Mouse (Mus musculus) embryonic facial prominence, embryonic 10.5 days (tissue): Measurements from ENCODE around the gene Fam207a. TPM values are rescaled to one million over a fixed set of nuclear protein-coding genes. Genes with fewer than 3 reads are reported as not detected.
A peak's percentile ranks its signal among the peaks of the same experiment; 100 is the strongest.

Source experiments
- DNase-seq: peaks from one replicate; pipeline ENCODE4 v3.0.0-alpha.2; 2017; ENCODE audit warnings: low spot score
- H3K27ac ChIP-seq: fragments of 300-500 bp; sonication (generic); replicated peaks from 2 replicates; pipeline ENCODE4 v1.5.1; 2016; ENCODE audit warnings: mild to moderate bottlenecking
- H3K27me3 ChIP-seq: fragments of 300-500 bp; sonication (generic); replicated peaks from 2 replicates; pipeline ENCODE4 v1.6.1; 2016; ENCODE audit warnings: low read depth, mild to moderate bottlenecking; ENCODE audit not compliant: poor library complexity, severe bottlenecking
- H3K36me3 ChIP-seq: fragments of 300-500 bp; sonication (generic); replicated peaks from 2 replicates; pipeline ENCODE4 v1.6.1; 2016; ENCODE audit warnings: mild to moderate bottlenecking, moderate library complexity
- H3K4me1 ChIP-seq: fragments of 300-500 bp; sonication (generic); 2 replicates; pipeline ENCODE4 v1.6.1; 2016
- H3K4me3 ChIP-seq: fragments of 300-500 bp; sonication (generic); 2 replicates; pipeline ENCODE4 v1.5.1; 2016; ENCODE audit warnings: mild to moderate bottlenecking, moderate library complexity
- H3K9me3 ChIP-seq: fragments of 300-500 bp; sonication (generic); 2 replicates; pipeline ENCODE4 v1.6.1; 2016; ENCODE audit warnings: mild to moderate bottlenecking
- WGBS: fragments of 180-500 bp; shearing (Covaris S2); methylation state at CpG from one replicate; pipeline ENCODE4 v1.1.7; 2016; 5-methylcytosine and 5-hydroxymethylcytosine counted together
- polyA plus RNA-seq: library from polyadenylated mRNA; unstranded; fragments of >200 nt; fragmentation: Nextera tagmentation; extraction: Ambion mirVana; gene quantifications from 2 replicates; pipeline ENCODE4 v1.2.1, GENCODE M21; 2016

Gene Fam207a
- polyA plus RNA-seq, 1 experiment from 2014 or later = 43.9 TPM

DNA sequence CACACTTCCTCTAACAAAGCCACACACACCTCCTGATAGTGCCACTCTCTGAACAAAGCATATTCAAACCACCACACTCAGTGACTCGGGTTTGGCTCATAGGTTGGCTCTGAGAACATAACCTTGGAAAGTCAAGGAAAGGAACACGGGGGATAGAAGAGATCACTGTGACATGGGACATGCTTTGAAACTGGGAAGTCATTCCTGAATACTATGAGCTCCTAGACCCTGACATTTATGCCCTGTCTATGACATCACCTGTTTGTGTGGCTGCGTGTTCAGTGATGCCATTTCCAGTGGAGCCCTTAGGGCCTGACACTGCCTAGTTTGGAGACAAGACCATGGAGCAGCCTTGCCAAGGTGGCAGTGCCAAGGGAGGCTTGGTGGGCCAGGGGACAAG lies 57.9 kb downstream of the Fam207a start:
- Histone ChIP-seq H3K36me3 (no peaks in the 10 kb centered on the region), H3K4me1 (0 out of 2 replicates have a peak, but pooled peaks cover 2% of the 10 kb centered on the region), H3K9me3 (no peaks in the 10 kb centered on the region), H3K27ac (no peak overlapping the region), H3K4me3 (no peak overlapping the region), H3K27me3 (no peaks in the 10 kb centered on the region)
- WGBS = 81% methylated on average over 3 of the region's 3 CpGs
- no peak for DNase-seq

- WGBS = 64% methylated on average over 7 of the region's 7 CpGs
These were observed 59.1 kb downstream of the Fam207a start for GRCm38 (mm10) chr10:77456507-77456906.

DNA sequence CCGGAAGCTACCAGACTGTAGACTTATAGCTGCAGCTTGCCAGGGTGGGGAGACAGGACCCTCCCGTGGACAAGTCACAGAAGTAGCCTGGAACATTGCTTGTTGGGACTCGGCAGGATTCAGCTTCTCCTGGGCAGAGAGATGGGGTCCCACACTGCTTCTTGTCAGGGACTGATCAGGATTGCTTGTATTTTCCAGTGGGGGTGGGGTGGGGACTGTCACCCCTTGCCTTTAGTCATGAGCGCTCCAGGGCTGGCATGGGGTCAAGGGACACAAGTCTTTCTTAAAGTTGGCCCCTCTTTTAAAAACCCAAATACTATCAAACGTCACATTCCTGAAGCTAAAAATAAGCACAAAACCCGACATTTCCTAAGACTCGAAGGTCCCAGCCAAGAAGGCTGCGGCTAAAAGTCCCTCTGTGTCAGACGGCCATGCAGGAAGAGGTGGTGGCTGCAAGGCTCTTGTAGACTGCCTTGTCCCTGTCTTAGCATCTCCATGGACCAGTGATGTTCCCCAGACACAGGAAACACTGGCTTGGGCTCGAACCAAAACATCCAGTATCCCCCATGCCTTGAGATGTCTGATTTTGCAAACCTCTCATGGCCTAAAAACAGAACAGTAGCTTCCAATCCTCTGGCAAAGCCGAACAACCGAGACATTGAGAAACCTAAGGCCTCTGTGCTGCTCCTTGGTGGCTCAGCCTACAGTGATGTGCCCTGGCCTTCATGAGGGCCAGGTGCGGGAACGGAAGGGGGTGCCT lies 60.2 kb downstream of the Fam207a start:
- no peak for DNase-seq
- H3K9me3 ChIP-seq = no peaks in the 10 kb centered on the region
- no peaks in the 10 kb centered on the region for H3K27me3 ChIP-seq
- no peaks in the 10 kb centered on the region for H3K36me3 ChIP-seq
- no peak overlapping the region for H3K4me3 ChIP-seq
- WGBS = 82% methylated on average over 14 of the region's 14 CpGs
- H3K27ac ChIP-seq = no peak overlapping the region
- peaks cover 6% of the 10 kb centered on the region for H3K4me1 ChIP-seq

More at GRCm38 (mm10) chr10:77456507-77456906, 59.1 kb downstream of the Fam207a start:
- no peak for DNase-seq
- Histone ChIP-seq H3K36me3 (no peaks in the 10 kb centered on the region), H3K9me3 (no peaks in the 10 kb centered on the region), H3K27ac (no peak overlapping the region), H3K4me1 (0 out of 2 replicates have a peak, but pooled peaks cover 2% of the 10 kb centered on the region), H3K27me3 (no peaks in the 10 kb centered on the region), H3K4me3 (no peak overlapping the region)

DNA sequence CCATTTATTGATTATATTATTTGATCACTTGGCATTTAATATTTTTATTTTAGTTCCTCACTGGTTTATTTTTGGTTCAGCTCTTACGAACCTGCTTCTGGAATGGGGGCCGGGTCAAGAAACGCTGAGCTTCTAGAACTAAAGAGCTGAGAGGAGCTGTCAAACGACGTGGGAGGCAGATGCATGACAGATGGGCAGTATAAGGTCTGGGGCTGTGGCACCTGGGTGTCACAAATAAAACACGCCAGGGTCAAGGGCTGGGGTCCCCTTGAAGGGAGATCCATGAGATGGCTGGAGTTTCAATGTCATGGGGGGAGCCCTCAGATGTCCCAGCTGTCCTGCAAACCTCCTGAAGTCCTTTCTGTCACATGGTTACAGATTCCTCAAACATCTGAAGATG lies 60.8 kb downstream of the Fam207a start:
- no peak overlapping the region for H3K27ac ChIP-seq
- no peak for DNase-seq
- WGBS = 83% methylated on average over 6 of the region's 6 CpGs

GRCm38 (mm10) chr10:77451822-77452221 lies 63.8 kb downstream of the Fam207a start:
- H3K27ac ChIP-seq = no peak overlapping the region
- H3K4me1 ChIP-seq = peaks cover 39% of the 10 kb centered on the region
- H3K27me3 ChIP-seq = no peaks in the 10 kb centered on the region
- no peaks in the 10 kb centered on the region for H3K9me3 ChIP-seq
- H3K4me3 ChIP-seq = no peak overlapping the region
- no peak for DNase-seq
- H3K36me3 ChIP-seq = no peaks in the 10 kb centered on the region
- 91% methylated on average over 4 of the region's 4 CpGs for WGBS

More for the DNA sequence above, 60.8 kb downstream of the Fam207a start:
- peaks cover 12% of the 10 kb centered on the region for H3K4me1 ChIP-seq
- H3K4me3 ChIP-seq = no peak overlapping the region
- no peaks in the 10 kb centered on the region for H3K36me3 ChIP-seq
- no peaks in the 10 kb centered on the region for H3K9me3 ChIP-seq
- H3K27me3 ChIP-seq = no peaks in the 10 kb centered on the region

DNA sequence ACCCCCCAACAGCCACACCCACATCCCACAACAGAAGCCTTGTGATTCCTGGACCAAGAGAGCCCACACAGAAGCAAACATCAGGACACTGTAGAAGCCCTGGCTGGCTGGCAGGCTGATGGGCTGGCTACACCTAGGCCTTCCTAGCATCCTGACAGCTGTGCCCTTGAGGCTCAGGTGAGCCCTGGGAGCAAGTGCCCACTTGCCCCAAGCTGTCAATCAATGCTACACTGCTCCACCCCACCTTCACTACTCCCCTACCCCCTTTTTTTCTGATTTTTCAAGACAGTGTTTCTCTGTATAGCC lies 65.5 kb downstream of the Fam207a start:
- Histone ChIP-seq H3K27ac (peak overlapping the region; percentile 48; the same call in 1 of the 2 replicates), H3K27me3 (no peaks in the 10 kb centered on the region), H3K4me1 (peaks cover 36% of the 10 kb centered on the region), H3K9me3 (peaks cover 4% of the 10 kb centered on the region; the same call in 1 of the 2 replicates), H3K36me3 (no peaks in the 10 kb centered on the region), H3K4me3 (no peak overlapping the region)
- no peak for DNase-seq

GRCm38 (mm10) chr10:77449315-77450158 lies 66.0 kb downstream of the Fam207a start:
- Histone ChIP-seq H3K4me3 (peak overlapping the region; percentile 40; the same call in 1 of the 2 replicates), H3K9me3 (peaks cover 5% of the 10 kb centered on the region; the same call in 1 of the 2 replicates), H3K4me1 (peaks cover 36% of the 10 kb centered on the region), H3K27ac (peak overlapping the region; percentile 52), H3K27me3 (no peaks in the 10 kb centered on the region), H3K36me3 (no peaks in the 10 kb centered on the region)
- 36% methylated on average over 23 of the region's 23 CpGs for WGBS
- DNase-seq = peak; percentile 59

GRCm38 (mm10) chr10:77448698-77449247 lies 66.8 kb downstream of the Fam207a start:
- Histone ChIP-seq H3K36me3 (no peaks in the 10 kb centered on the region), H3K4me1 (peaks cover 36% of the 10 kb centered on the region), H3K9me3 (peaks cover 5% of the 10 kb centered on the region; the same call in 1 of the 2 replicates), H3K27ac (peak overlapping the region; percentile 52), H3K4me3 (peak overlapping the region; percentile 40; the same call in 1 of the 2 replicates), H3K27me3 (no peaks in the 10 kb centered on the region)
- WGBS = 69% methylated on average over 6 of the region's 6 CpGs
- no peak for DNase-seq

GRCm38 (mm10) chr10:77448209-77448608 lies 67.4 kb downstream of the Fam207a start:
- H3K4me3 ChIP-seq = no peak overlapping the region
- no peaks in the 10 kb centered on the region for H3K27me3 ChIP-seq
- 83% methylated on average over 7 of the region's 7 CpGs for WGBS
- H3K27ac ChIP-seq = peak overlapping the region; percentile 52
- H3K9me3 ChIP-seq = peaks cover 5% of the 10 kb centered on the region; the same call in 1 of the 2 replicates
- peaks cover 36% of the 10 kb centered on the region for H3K4me1 ChIP-seq
- DNase-seq = no peak
- no peaks in the 10 kb centered on the region for H3K36me3 ChIP-seq

DNA sequence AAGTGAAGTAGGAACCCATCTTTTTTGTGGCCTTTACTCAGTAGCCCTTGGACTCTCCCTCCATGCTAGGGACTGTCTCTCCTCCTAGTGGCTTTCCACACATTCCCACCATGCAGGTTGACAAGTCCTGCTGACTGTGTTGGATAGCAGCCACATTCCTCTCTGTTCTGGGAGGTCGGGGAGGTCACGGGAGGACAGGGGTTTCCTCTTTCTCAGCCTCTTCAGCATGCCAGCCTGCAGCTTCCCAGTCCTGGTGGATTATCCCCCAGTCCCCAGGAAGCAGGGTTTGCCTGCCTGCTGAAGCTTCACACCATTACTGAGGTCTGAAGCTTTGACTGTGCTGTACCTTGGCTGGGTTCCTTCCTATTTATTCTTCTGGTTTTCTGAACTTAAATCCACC lies 67.8 kb downstream of the Fam207a start:
- peak overlapping the region; percentile 52; the same call in 1 of the 2 replicates for H3K27ac ChIP-seq
- 6% methylated on average over 2 of the region's 2 CpGs for WGBS
- no peak overlapping the region for H3K4me3 ChIP-seq
- H3K4me1 ChIP-seq = peaks cover 36% of the 10 kb centered on the region
- peak; percentile 41 for DNase-seq
- H3K36me3 ChIP-seq = no peaks in the 10 kb centered on the region
- H3K27me3 ChIP-seq = no peaks in the 10 kb centered on the region
- H3K9me3 ChIP-seq = peaks cover 5% of the 10 kb centered on the region; the same call in 1 of the 2 replicates

GRCm38 (mm10) chr10:77442250-77442649 lies 73.3 kb downstream of the Fam207a start:
- no peak overlapping the region for H3K4me3 ChIP-seq
- H3K27ac ChIP-seq = no peak overlapping the region
- H3K4me1 ChIP-seq = peaks cover 28% of the 10 kb centered on the region
- H3K36me3 ChIP-seq = no peaks in the 10 kb centered on the region
- 79% methylated on average over 4 of the region's 4 CpGs for WGBS
- no peaks in the 10 kb centered on the region for H3K27me3 ChIP-seq
- peaks cover 5% of the 10 kb centered on the region; the same call in 1 of the 2 replicates for H3K9me3 ChIP-seq
- DNase-seq = no peak

GRCm38 (mm10) chr10:77441812-77442211 lies 73.8 kb downstream of the Fam207a start:
- peaks cover 5% of the 10 kb centered on the region; the same call in 1 of the 2 replicates for H3K9me3 ChIP-seq
- no peaks in the 10 kb centered on the region for H3K27me3 ChIP-seq
- H3K4me3 ChIP-seq = no peak overlapping the region
- no peak overlapping the region for H3K27ac ChIP-seq
- peaks cover 26% of the 10 kb centered on the region for H3K4me1 ChIP-seq
- WGBS = 85% methylated on average over 3 of the region's 3 CpGs
- no peak for DNase-seq
- H3K36me3 ChIP-seq = no peaks in the 10 kb centered on the region
